Mouse (Mus musculus): ENCODE measurements around the gene Prss1. TPM values are rescaled to one million over a fixed set of nuclear protein-coding genes. Genes with fewer than 3 reads are reported as not detected.
"Not testable (repeated sequence)": the region's sequence is repeated elsewhere in the genome, so short reads cannot be mapped to it uniquely, and the experiment has no call there.

Gene Prss1
- polyA plus RNA-seq (2014; fragmentation: Nextera tagmentation; extraction: Ambion mirVana), result not detected in 2 replicates

GRCm38 (mm10) chr6:41458632-41459031 is at the start of gene Prss1:
TSS of gene Prss1 (plus strand) at chr6:41458932.
- ATAC-seq (ENCODE audit: insufficient number of reproducible peaks, insufficient read depth, low FRiP score, low read depth); H3K36me3 ChIP-seq (ENCODE audit: control insufficient read depth, insufficient read depth, low read length); H3K9me3 ChIP-seq (ENCODE audit: control insufficient read depth, low read length); H3K27ac ChIP-seq (replicated peaks in 1 of 2; ENCODE audit: control insufficient read depth in 1 of 2, insufficient read depth in 1 of 2, low read depth in 2 of 2, low read length in 2 of 2); H3K4me3 ChIP-seq (ENCODE audit: control insufficient read depth in 1 of 2, insufficient read depth in 1 of 2, low read depth in 1 of 2, low read length in 2 of 2); H3K9ac ChIP-seq (ENCODE audit: low read length); H3K4me2 ChIP-seq (ENCODE audit: low read length); H3K27me3 ChIP-seq (ENCODE audit: control insufficient read depth, insufficient read depth, low read length); H3K4me1 ChIP-seq (ENCODE audit: control insufficient read depth in 2 of 2, insufficient read depth in 2 of 2, low read length in 2 of 2): not testable (repeated sequence)

- H3K36me3 ChIP-seq (ENCODE audit: control insufficient read depth, insufficient read depth, low read length); H3K4me1 ChIP-seq (ENCODE audit: control insufficient read depth in 2 of 2, insufficient read depth in 2 of 2, low read length in 2 of 2); H3K9ac ChIP-seq (ENCODE audit: low read length); H3K27me3 ChIP-seq (ENCODE audit: control insufficient read depth, insufficient read depth, low read length); ATAC-seq (ENCODE audit: insufficient number of reproducible peaks, insufficient read depth, low FRiP score, low read depth); H3K9me3 ChIP-seq (ENCODE audit: control insufficient read depth, low read length); H3K27ac ChIP-seq (replicated peaks in 1 of 2; ENCODE audit: control insufficient read depth in 1 of 2, insufficient read depth in 1 of 2, low read depth in 2 of 2, low read length in 2 of 2); H3K4me3 ChIP-seq (ENCODE audit: control insufficient read depth in 1 of 2, insufficient read depth in 1 of 2, low read depth in 1 of 2, low read length in 2 of 2); H3K4me2 ChIP-seq (ENCODE audit: low read length): not testable (repeated sequence)
- WGBS, result 60% methylated on average over 1 of the region's 2 CpGs
Measured at GRCm38 (mm10) chr6:41442261-41442660, 16.5 kb upstream of the Prss1 start.

GRCm38 (mm10) chr6:41446045-41446444 is 12.7 kb upstream of the Prss1 start, which contains the start of gene Gm10334:
TSS of gene Gm10334 (minus strand) at chr6:41446145.
- not testable (repeated sequence) for H3K4me2 ChIP-seq (ENCODE audit: low read length); H3K27me3 ChIP-seq (ENCODE audit: control insufficient read depth, insufficient read depth, low read length); H3K9ac ChIP-seq (ENCODE audit: low read length); H3K9me3 ChIP-seq (ENCODE audit: control insufficient read depth, low read length); H3K27ac ChIP-seq (replicated peaks in 1 of 2; ENCODE audit: control insufficient read depth in 1 of 2, insufficient read depth in 1 of 2, low read depth in 2 of 2, low read length in 2 of 2); H3K36me3 ChIP-seq (ENCODE audit: control insufficient read depth, insufficient read depth, low read length); ATAC-seq (ENCODE audit: insufficient number of reproducible peaks, insufficient read depth, low FRiP score, low read depth); H3K4me3 ChIP-seq (ENCODE audit: control insufficient read depth in 1 of 2, insufficient read depth in 1 of 2, low read depth in 1 of 2, low read length in 2 of 2); H3K4me1 ChIP-seq (ENCODE audit: control insufficient read depth in 2 of 2, insufficient read depth in 2 of 2, low read length in 2 of 2)

- H3K27ac ChIP-seq (replicated peaks in 1 of 2; ENCODE audit: control insufficient read depth in 1 of 2, insufficient read depth in 1 of 2, low read depth in 2 of 2, low read length in 2 of 2), result no peak overlapping the region
Measured at GRCm38 (mm10) chr6:41499374-41499773, 40.6 kb downstream of the Prss1 start.

GRCm38 (mm10) chr6:41504915-41505314 is 46.2 kb downstream of the Prss1 start:
- 68% methylated on average over 2 of the region's 2 CpGs for WGBS

More at GRCm38 (mm10) chr6:41499374-41499773, 40.6 kb downstream of the Prss1 start:
- WGBS, result 69% methylated on average over 3 of the region's 3 CpGs
- Histone ChIP-seq H3K9me3 (ENCODE audit: control insufficient read depth, low read length) (0 out of 2 replicates have a peak, but pooled peaks cover 5% of the 10 kb centered on the region), H3K9ac (ENCODE audit: low read length) (no peak overlapping the region), H3K4me2 (ENCODE audit: low read length) (no peak overlapping the region), H3K36me3 (ENCODE audit: control insufficient read depth, insufficient read depth, low read length) (no peaks in the 10 kb centered on the region), H3K27me3 (ENCODE audit: control insufficient read depth, insufficient read depth, low read length) (no peaks in the 10 kb centered on the region), H3K4me3 (ENCODE audit: control insufficient read depth in 1 of 2, insufficient read depth in 1 of 2, low read depth in 1 of 2, low read length in 2 of 2) (no peak overlapping the region), H3K4me1 (ENCODE audit: control insufficient read depth in 2 of 2, insufficient read depth in 2 of 2, low read length in 2 of 2) (no peaks in the 10 kb centered on the region)
- no peak for ATAC-seq (ENCODE audit: insufficient number of reproducible peaks, insufficient read depth, low FRiP score, low read depth)

GRCm38 (mm10) chr6:41505323-41505722 is 46.6 kb downstream of the Prss1 start:
- H3K9ac ChIP-seq (ENCODE audit: low read length), result no peak overlapping the region
- 64% methylated on average over 6 of the region's 6 CpGs for WGBS
- no peaks in the 10 kb centered on the region for H3K4me1 ChIP-seq (ENCODE audit: control insufficient read depth in 2 of 2, insufficient read depth in 2 of 2, low read length in 2 of 2)
- ATAC-seq (ENCODE audit: insufficient number of reproducible peaks, insufficient read depth, low FRiP score, low read depth), result no peak
- no peak overlapping the region for H3K4me3 ChIP-seq (ENCODE audit: control insufficient read depth in 1 of 2, insufficient read depth in 1 of 2, low read depth in 1 of 2, low read length in 2 of 2)
- H3K27me3 ChIP-seq (ENCODE audit: control insufficient read depth, insufficient read depth, low read length), result no peaks in the 10 kb centered on the region
- H3K36me3 ChIP-seq (ENCODE audit: control insufficient read depth, insufficient read depth, low read length), result no peaks in the 10 kb centered on the region
- H3K27ac ChIP-seq (replicated peaks in 1 of 2; ENCODE audit: control insufficient read depth in 1 of 2, insufficient read depth in 1 of 2, low read depth in 2 of 2, low read length in 2 of 2), result no peak overlapping the region
- H3K4me2 ChIP-seq (ENCODE audit: low read length), result no peak overlapping the region
- H3K9me3 ChIP-seq (ENCODE audit: control insufficient read depth, low read length), result no peaks in the 10 kb centered on the region

More at GRCm38 (mm10) chr6:41504915-41505314, 46.2 kb downstream of the Prss1 start:
- no peaks in the 10 kb centered on the region for H3K36me3 ChIP-seq (ENCODE audit: control insufficient read depth, insufficient read depth, low read length)
- H3K9me3 ChIP-seq (ENCODE audit: control insufficient read depth, low read length), result no peaks in the 10 kb centered on the region
- no peak overlapping the region for H3K27ac ChIP-seq (replicated peaks in 1 of 2; ENCODE audit: control insufficient read depth in 1 of 2, insufficient read depth in 1 of 2, low read depth in 2 of 2, low read length in 2 of 2)
- H3K27me3 ChIP-seq (ENCODE audit: control insufficient read depth, insufficient read depth, low read length), result no peaks in the 10 kb centered on the region
- H3K4me1 ChIP-seq (ENCODE audit: control insufficient read depth in 2 of 2, insufficient read depth in 2 of 2, low read length in 2 of 2), result no peaks in the 10 kb centered on the region
- no peak for ATAC-seq (ENCODE audit: insufficient number of reproducible peaks, insufficient read depth, low FRiP score, low read depth)
- H3K4me3 ChIP-seq (ENCODE audit: control insufficient read depth in 1 of 2, insufficient read depth in 1 of 2, low read depth in 1 of 2, low read length in 2 of 2), result no peak overlapping the region
- no peak overlapping the region for H3K9ac ChIP-seq (ENCODE audit: low read length)
- H3K4me2 ChIP-seq (ENCODE audit: low read length), result no peak overlapping the region

Other genes with a start within 250 kb of the Prss1 start
- gene Try4, start 156.7 kb upstream of the Prss1 start, polyA plus RNA-seq (2014; fragmentation: Nextera tagmentation; extraction: Ambion mirVana), result not detected in 2 replicates
- not detected in 2 replicates for gene Try5, start 142.1 kb upstream of the Prss1 start, polyA plus RNA-seq (2014; fragmentation: Nextera tagmentation; extraction: Ambion mirVana)
- not detected in 2 replicates for gene Try10, start 104.8 kb upstream of the Prss1 start, polyA plus RNA-seq (2014; fragmentation: Nextera tagmentation; extraction: Ambion mirVana)
- gene Prss3, start 81.3 kb upstream of the Prss1 start, polyA plus RNA-seq (2014; fragmentation: Nextera tagmentation; extraction: Ambion mirVana), result not detected in 2 replicates
- not detected in 2 replicates for gene Gm5771, start 66.6 kb upstream of the Prss1 start, polyA plus RNA-seq (2014; fragmentation: Nextera tagmentation; extraction: Ambion mirVana)
- not detected in 2 replicates for gene Gm10334, start 12.8 kb upstream of the Prss1 start, polyA plus RNA-seq (2014; fragmentation: Nextera tagmentation; extraction: Ambion mirVana)
- gene Prss2, start 62.9 kb downstream of the Prss1 start, polyA plus RNA-seq (2014; fragmentation: Nextera tagmentation; extraction: Ambion mirVana), result not detected in 2 replicates
- 2.8 and 4.4 TPM in 2 replicates for gene Ephb6, start 146.6 kb downstream of the Prss1 start, polyA plus RNA-seq (2014; fragmentation: Nextera tagmentation; extraction: Ambion mirVana)
- gene Trpv6, start 177.5 kb downstream of the Prss1 start, polyA plus RNA-seq (2014; fragmentation: Nextera tagmentation; extraction: Ambion mirVana), result not detected in 2 replicates
- not detected in 2 replicates for gene Trpv5, start 221.8 kb downstream of the Prss1 start, polyA plus RNA-seq (2014; fragmentation: Nextera tagmentation; extraction: Ambion mirVana)
- not detected in 2 replicates for gene Llcfc1, start 225.5 kb downstream of the Prss1 start, polyA plus RNA-seq (2014; fragmentation: Nextera tagmentation; extraction: Ambion mirVana)
- gene Kel, start 245.4 kb downstream of the Prss1 start, polyA plus RNA-seq (2014; fragmentation: Nextera tagmentation; extraction: Ambion mirVana), result 1.1 and 2.0 TPM in 2 replicates

Data from heart, embryonic 14.5 days (tissue).